Mouse (Mus musculus) cerebellum, adult 2 months (tissue): ENCODE measurements around the gene Spag9.

Source experiments
- CTCF ChIP-seq: fragments of 200-500 bp; IDR thresholded peaks from 2 replicates; pipeline ENCODE4 v1.5.1; 2011; ENCODE audit warnings: low read depth, mild to moderate bottlenecking, control low read depth, low read length, moderate library complexity, borderline replicate concordance; ENCODE audit not compliant: insufficient read depth
- POLR2A ChIP-seq: fragments of 200-500 bp; IDR thresholded peaks from 2 replicates; pipeline ENCODE4 v1.6.1; 2011; ENCODE audit warnings: low read length, control low read depth, borderline replicate concordance; ENCODE audit not compliant: insufficient read depth

DNA sequence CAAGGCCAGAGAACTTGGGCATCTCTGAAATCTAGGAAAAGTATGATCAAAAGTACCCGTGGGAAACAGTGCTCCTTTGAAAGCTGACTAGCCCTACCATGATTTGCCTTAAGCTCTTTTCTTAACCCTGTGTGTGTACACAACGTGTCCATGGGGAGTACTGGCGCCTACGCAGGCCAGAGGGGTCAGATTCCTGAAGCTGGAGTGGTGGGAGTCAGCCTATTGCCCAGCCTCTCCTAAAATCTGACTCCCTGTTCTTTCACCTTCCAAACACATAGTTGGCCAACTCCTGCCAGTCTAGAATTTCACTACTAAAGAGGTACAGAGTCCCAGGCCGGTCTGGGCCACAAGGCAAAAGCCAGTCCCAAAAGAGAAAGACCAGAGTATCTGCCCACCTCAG lies 43.5 kb upstream of the Spag9 start:
- no peak for TF ChIP-seq CTCF
- TF ChIP-seq POLR2A = no peak
